Mouse (Mus musculus) megakaryocyte-erythroid progenitor cell, adult 5-6 weeks (primary cell): ENCODE measurements around the gene Rps10. TPM values are rescaled to one million over a fixed set of nuclear protein-coding genes. Genes with fewer than 3 reads are reported as not detected.

Experiments
- ATAC-seq: replicated peaks from 2 replicates; pipeline ENCODE4 v1.8.0; 2016; ENCODE audit warnings: mild to moderate bottlenecking, inconsistent platforms; ENCODE audit not compliant: severe bottlenecking, poor library complexity, low FRiP score, low TSS enrichment
- total RNA-seq, 2 experiments: library from RNA; stranded (forward) in 1 of 2; stranded (reverse) in 1 of 2; fragments of 200-1000, 215-1000 nt in 1 of 2; fragments of >200 nt in 1 of 2; fragmentation: Nextera tagmentation in 1 of 2; gene quantifications; 2 replicates each; pipeline ENCODE4 v1.2.3; 2014 to 2017

Rps10 gene
- total RNA-seq, 2 experiments from 2014 or later = 2,733 to 3,218 TPM

DNA sequence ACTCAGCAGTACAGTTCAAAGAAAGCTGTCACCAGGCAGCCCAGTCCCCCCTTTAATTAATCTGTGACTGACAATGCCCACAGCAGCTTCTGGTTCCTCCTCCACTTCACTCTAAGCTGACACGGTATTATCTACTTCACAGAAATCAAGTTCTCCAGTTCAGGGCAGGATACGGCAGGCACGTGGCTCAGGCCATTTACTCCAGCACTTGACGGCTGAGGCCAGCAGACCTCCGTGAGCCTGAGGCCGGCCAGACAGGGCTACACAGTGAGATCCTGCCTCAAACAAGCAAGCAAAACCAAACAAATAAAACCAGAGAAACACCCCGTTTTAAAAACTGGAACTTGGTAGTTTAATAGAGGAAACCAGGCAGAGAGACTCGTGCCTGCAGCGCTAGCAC lies 49.8 kb downstream of the Rps10 start:
- no peak for ATAC-seq

- peak; percentile 88 for ATAC-seq
These were observed 53.1 kb downstream of the Rps10 start for GRCm38 (mm10) chr17:27583185-27583894.

Other genes with a start within 250 kb of the Rps10 start
- not detected in 2 replicates for gene Grm4, start 115.3 kb downstream of the Rps10 start, total RNA-seq (2014; fragmentation: Nextera tagmentation)
- gene Grm4, start 115.3 kb downstream of the Rps10 start, total RNA-seq (2017) = not detected in 2 replicates
- 271 and 334 TPM in 2 replicates for gene Hmga1, start 80.2 kb downstream of the Rps10 start, total RNA-seq (2014; fragmentation: Nextera tagmentation)
- 97.8 and 182 TPM in 2 replicates for gene Hmga1, start 80.2 kb downstream of the Rps10 start, total RNA-seq (2017)
- gene AI413582, start 70.9 kb downstream of the Rps10 start, total RNA-seq (2014; fragmentation: Nextera tagmentation) = 14.3 and 20.0 TPM in 2 replicates
- gene AI413582, start 70.9 kb downstream of the Rps10 start, total RNA-seq (2017) = 7.0 and 8.7 TPM in 2 replicates
- gene Nudt3, start 13.2 kb downstream of the Rps10 start, total RNA-seq (2014; fragmentation: Nextera tagmentation) = 78.3 and 78.9 TPM in 2 replicates
- 143 and 144 TPM in 2 replicates for gene Nudt3, start 13.2 kb downstream of the Rps10 start, total RNA-seq (2017)
- gene RPS10-NUDT3, start 1.4 kb downstream of the Rps10 start, total RNA-seq (2014; fragmentation: Nextera tagmentation) = not detected in 2 replicates
- gene RPS10-NUDT3, start 1.4 kb downstream of the Rps10 start, total RNA-seq (2017) = not detected in 2 replicates
- gene Pacsin1, start 18.8 kb upstream of the Rps10 start, total RNA-seq (2014; fragmentation: Nextera tagmentation) = 0.64 TPM in 1 of 2 replicates, not detected in the other
- gene Pacsin1, start 18.8 kb upstream of the Rps10 start, total RNA-seq (2017) = 0.11 TPM in 1 of 2 replicates, not detected in the other
- not detected in 2 replicates for gene Spdef, start 92.3 kb upstream of the Rps10 start, total RNA-seq (2014; fragmentation: Nextera tagmentation)
- gene Spdef, start 92.3 kb upstream of the Rps10 start, total RNA-seq (2017) = not detected in 2 replicates
- 66.2 and 76.6 TPM in 2 replicates for gene D17Wsu92e, start 184.0 kb upstream of the Rps10 start, total RNA-seq (2014; fragmentation: Nextera tagmentation)
- gene D17Wsu92e, start 184.0 kb upstream of the Rps10 start, total RNA-seq (2017) = 90.1 and 90.5 TPM in 2 replicates
- 160 and 260 TPM in 2 replicates for gene Snrpc, start 201.5 kb upstream of the Rps10 start, total RNA-seq (2014; fragmentation: Nextera tagmentation)
- gene Snrpc, start 201.5 kb upstream of the Rps10 start, total RNA-seq (2017) = 123 and 157 TPM in 2 replicates
- 28.6 and 28.8 TPM in 2 replicates for gene Uhrf1bp1, start 219.8 kb upstream of the Rps10 start, total RNA-seq (2014; fragmentation: Nextera tagmentation)
- gene Uhrf1bp1, start 219.8 kb upstream of the Rps10 start, total RNA-seq (2017) = 14.1 and 15.1 TPM in 2 replicates